Mouse (Mus musculus) lung, embryonic 14.5 days (tissue): ENCODE data around the gene Mpped1. TPM values are rescaled to one million over a fixed set of nuclear protein-coding genes. Genes with fewer than 3 reads are reported as not detected.

ENCODE experiments used
- ATAC-seq: fragments of 200-750 bp; cut with Nextera tagmentation; 2 replicates; pipeline ENCODE4 v1.8.0; 2017; ENCODE audit warnings: mild to moderate bottlenecking, moderate TSS enrichment, moderate library complexity; ENCODE audit not compliant: insufficient read depth
- DNase-seq: peaks from one replicate; pipeline ENCODE4 v3.0.0-alpha.2; 2015
- H3K27ac ChIP-seq: fragments of 300-500 bp; sonication (generic); 2 replicates; pipeline ENCODE4 v1.5.1; 2014; ENCODE audit warnings: low read depth, mild to moderate bottlenecking, moderate library complexity
- H3K27me3 ChIP-seq: fragments of 300-500 bp; sonication (generic); 2 replicates; pipeline ENCODE4 v1.6.1; 2014; ENCODE audit warnings: low read length, control low read depth; ENCODE audit not compliant: insufficient read depth
- H3K36me3 ChIP-seq: fragments of 300-500 bp; sonication (generic); 2 replicates; pipeline ENCODE4 v1.6.1; 2014; ENCODE audit warnings: control low read depth; ENCODE audit not compliant: insufficient read depth
- H3K4me1 ChIP-seq: fragments of 300-500 bp; sonication (generic); 2 replicates; pipeline ENCODE4 v1.6.1; 2014; ENCODE audit warnings: antibody characterized with exemption, control low read depth; ENCODE audit not compliant: insufficient read depth
- H3K4me2 ChIP-seq: fragments of 300-500 bp; sonication (generic); 2 replicates; pipeline ENCODE4 v1.6.1; 2014; ENCODE audit warnings: mild to moderate bottlenecking
- H3K4me3 ChIP-seq: fragments of 300-500 bp; sonication (generic); 2 replicates; pipeline ENCODE4 v1.5.1; 2014; ENCODE audit warnings: low read depth, low read length
- H3K9ac ChIP-seq: fragments of 300-500 bp; sonication (generic); 2 replicates; pipeline ENCODE4 v1.6.1; 2014
- H3K9me3 ChIP-seq: fragments of 300-500 bp; sonication (generic); 2 replicates; pipeline ENCODE4 v1.6.1; 2016; ENCODE audit warnings: low read depth, low read length, control low read depth
- CTCF ChIP-seq: IDR thresholded peaks from 2 replicates; pipeline ENCODE4 v1.5.1; 2016; ENCODE audit warnings: antibody characterized with exemption, low read depth
- WGBS: fragments of 180-500 bp; shearing (Covaris S2); extraction: QIAGEN DNeasy Blood & Tissue Kit; methylation state at CpG from one replicate; pipeline ENCODE4 v1.1.7; 2014; 5-methylcytosine and 5-hydroxymethylcytosine counted together
- polyA plus RNA-seq: library from polyadenylated mRNA; unstranded; fragments of >200 nt; fragmentation: Nextera tagmentation; extraction: Ambion mirVana; gene quantifications from 2 replicates; pipeline ENCODE4 v1.2.1, GENCODE M21; 2014

Mpped1 gene
- polyA plus RNA-seq, 1 experiment from 2014 or later: 1.4 TPM

DNA sequence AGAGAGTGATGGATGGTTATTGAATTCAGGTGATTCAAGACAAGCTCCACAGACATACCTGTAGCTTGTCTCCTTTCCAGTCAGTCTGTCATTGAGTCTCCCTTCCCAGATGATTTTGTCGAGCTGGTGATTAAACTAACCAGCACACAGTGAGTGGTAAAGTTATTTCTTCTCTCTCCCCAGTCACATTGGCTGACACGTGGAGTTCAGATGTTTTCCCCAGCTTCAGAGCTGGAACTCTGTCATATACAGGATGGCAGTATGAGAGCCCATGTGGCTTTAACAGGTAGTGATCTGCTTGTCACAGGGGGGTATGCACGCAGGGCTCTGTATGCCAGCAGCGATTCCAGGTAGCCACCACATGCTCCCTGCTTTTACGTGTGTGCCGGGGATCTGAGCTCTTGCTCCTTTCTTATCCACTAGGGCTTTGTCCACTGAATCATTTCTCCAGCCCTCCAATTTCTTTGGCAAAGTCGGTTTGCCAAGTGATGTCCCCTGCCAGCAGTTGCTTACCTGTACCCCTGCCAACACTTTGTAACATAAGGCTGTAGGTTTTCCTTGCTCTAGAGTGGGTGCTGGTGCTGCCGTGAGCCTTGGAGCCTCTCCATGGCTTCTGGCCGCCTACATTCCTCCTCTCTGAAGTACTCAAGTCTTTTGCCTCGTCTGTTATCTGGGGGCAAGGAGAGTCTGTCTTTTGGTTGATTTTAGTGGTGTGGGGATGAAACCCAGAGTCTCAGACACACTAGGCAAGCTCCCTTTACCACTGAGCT, 61.9 kb downstream of the Mpped1 start:
- Histone ChIP-seq H3K9ac (no peak overlapping the region), H3K4me1 (no peaks in the 10 kb centered on the region), H3K27me3 (no peaks in the 10 kb centered on the region), H3K9me3 (no peaks in the 10 kb centered on the region), H3K36me3 (no peaks in the 10 kb centered on the region), H3K4me3 (no peak overlapping the region), H3K27ac (no peak overlapping the region), H3K4me2 (no peak overlapping the region)
- no peak for TF ChIP-seq CTCF
- WGBS: 56% methylated on average over 10 of the region's 10 CpGs
- DNase-seq: no peak
- no peak for ATAC-seq

DNA sequence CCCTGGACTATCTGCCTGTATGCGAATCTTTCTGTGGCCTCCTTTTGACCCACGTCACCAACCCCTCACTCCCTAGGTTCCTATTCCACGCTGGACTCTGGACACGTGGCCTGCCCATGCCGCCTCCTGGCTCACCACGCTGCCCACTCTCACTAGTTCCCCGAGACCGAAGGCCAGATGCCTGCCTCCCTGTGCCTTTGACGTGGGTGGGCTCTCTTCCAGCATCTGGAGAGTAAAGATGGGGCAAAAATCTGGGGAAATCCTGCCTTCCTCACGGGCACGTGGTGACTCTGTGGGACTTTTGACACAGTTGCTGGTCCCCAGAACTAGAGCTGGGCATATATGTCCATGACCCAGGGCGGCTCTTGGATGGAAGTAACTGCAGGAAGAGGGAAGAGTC, 63.2 kb downstream of the Mpped1 start:
- H3K4me2 ChIP-seq: no peak overlapping the region
- no peaks in the 10 kb centered on the region for H3K4me1 ChIP-seq
- DNase-seq: no peak
- H3K36me3 ChIP-seq: no peaks in the 10 kb centered on the region
- H3K4me3 ChIP-seq: no peak overlapping the region
- no peaks in the 10 kb centered on the region for H3K27me3 ChIP-seq
- no peak overlapping the region for H3K27ac ChIP-seq
- no peak for TF ChIP-seq CTCF
- 71% methylated on average over 12 of the region's 12 CpGs for WGBS
- no peak for ATAC-seq
- no peak overlapping the region for H3K9ac ChIP-seq
- no peaks in the 10 kb centered on the region for H3K9me3 ChIP-seq

DNA sequence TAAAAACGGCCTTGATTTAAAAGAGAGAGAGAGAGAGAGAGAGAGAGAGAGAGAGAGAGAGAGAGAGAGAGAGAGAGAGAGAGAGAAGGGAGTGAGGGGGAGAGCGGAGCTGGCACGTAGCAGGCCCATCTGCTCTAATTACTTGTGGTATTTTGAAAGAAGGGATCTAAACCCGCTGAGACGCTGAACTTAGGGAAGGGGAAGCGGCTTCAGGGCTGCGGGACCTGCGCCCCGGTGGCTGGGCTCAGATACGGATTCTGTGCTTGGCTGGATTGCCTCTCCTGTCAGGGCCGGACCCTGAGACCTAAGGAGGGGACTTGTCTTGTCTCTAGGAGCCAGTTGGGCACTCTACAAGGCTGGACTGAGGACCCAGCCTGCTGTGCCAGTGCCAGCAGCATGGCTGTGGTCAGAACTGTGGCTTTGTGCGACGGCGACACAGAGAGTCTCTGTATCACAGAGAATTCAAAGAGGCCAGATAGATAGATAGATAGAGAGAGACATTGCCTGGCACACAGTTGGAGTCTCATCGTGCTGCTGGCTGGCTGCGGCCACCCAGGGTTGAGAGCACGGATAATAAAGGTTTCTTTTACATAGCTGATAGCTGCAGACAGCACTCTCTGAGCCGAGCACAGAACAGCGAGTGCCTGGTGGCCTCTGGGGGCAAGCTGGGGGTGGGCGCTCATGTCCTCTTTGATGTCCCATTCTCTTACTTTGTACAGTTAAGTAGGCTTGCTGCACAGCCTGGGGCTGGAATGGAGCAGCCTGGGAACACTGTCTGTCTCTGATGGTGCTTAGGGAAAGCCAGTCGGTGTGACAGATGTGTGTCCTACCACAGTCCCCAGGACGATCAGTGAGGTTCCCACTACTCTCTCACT, 63.9 kb downstream of the Mpped1 start:
- H3K4me2 ChIP-seq: no peak overlapping the region
- H3K4me3 ChIP-seq: no peak overlapping the region
- H3K27ac ChIP-seq: no peak overlapping the region
- H3K27me3 ChIP-seq: no peaks in the 10 kb centered on the region
- no peak for ATAC-seq
- no peak for DNase-seq
- TF ChIP-seq CTCF: no peak
- H3K4me1 ChIP-seq: no peaks in the 10 kb centered on the region
- WGBS: 54% methylated on average over 22 of the region's 22 CpGs
- no peak overlapping the region for H3K9ac ChIP-seq
- H3K9me3 ChIP-seq: no peaks in the 10 kb centered on the region
- H3K36me3 ChIP-seq: no peaks in the 10 kb centered on the region

DNA sequence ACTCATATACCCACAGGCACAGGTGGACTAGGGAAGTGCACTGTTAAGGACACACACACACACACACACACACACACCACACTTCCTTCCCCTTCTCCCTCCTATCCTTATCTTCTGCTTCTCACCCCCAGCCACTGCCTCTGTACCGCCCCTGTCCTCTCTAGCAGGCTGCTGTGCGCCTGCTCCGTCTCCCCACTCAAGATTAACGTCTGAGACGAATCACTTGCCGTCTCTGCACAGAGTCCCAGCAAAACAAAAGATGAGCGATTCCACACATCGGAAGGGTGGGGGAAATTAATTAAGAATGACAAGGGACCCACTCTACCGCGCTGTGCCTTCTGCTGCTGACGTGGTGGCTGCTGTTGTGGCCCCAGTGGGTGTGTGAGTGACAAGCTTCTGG, 66.5 kb downstream of the Mpped1 start:
- no peak for TF ChIP-seq CTCF

DNA sequence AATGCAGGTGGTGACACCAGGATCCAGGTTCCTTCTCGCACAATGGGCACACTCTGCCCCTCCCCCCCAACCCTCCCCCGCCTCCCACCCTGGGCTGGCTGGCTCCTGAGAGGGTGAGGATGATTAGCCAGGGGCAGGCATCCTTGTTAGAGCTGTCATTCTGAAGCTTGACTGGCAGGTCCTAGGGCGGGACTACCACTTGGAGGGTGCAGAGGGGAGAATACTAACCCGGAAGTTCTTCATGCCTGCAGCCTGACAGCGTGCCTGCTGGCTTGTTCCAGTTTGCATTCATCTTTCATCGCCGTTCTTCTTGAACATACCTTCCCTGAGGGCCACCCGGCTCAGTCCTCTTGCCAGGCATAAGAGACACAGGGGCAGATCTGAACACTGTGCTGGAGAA, 67.3 kb downstream of the Mpped1 start:
- H3K27ac ChIP-seq: no peak overlapping the region
- no peak overlapping the region for H3K4me3 ChIP-seq
- H3K27me3 ChIP-seq: no peaks in the 10 kb centered on the region
- no peaks in the 10 kb centered on the region for H3K4me1 ChIP-seq
- no peak overlapping the region for H3K9ac ChIP-seq
- DNase-seq (no peak), ATAC-seq (no peak)
- H3K9me3 ChIP-seq: no peaks in the 10 kb centered on the region
- no peak for TF ChIP-seq CTCF
- no peak overlapping the region for H3K4me2 ChIP-seq
- WGBS: 22% methylated on average over 8 of the region's 8 CpGs
- H3K36me3 ChIP-seq: no peaks in the 10 kb centered on the region

More for the DNA sequence above, 66.5 kb downstream of the Mpped1 start:
- ATAC-seq: no peak
- H3K36me3 ChIP-seq: no peaks in the 10 kb centered on the region
- H3K4me1 ChIP-seq: no peaks in the 10 kb centered on the region
- no peak overlapping the region for H3K27ac ChIP-seq
- no peak overlapping the region for H3K9ac ChIP-seq
- no peaks in the 10 kb centered on the region for H3K27me3 ChIP-seq
- no peaks in the 10 kb centered on the region for H3K9me3 ChIP-seq
- H3K4me3 ChIP-seq: no peak overlapping the region
- H3K4me2 ChIP-seq: no peak overlapping the region
- WGBS: 30% methylated on average over 11 of the region's 11 CpGs
- no peak for DNase-seq

DNA sequence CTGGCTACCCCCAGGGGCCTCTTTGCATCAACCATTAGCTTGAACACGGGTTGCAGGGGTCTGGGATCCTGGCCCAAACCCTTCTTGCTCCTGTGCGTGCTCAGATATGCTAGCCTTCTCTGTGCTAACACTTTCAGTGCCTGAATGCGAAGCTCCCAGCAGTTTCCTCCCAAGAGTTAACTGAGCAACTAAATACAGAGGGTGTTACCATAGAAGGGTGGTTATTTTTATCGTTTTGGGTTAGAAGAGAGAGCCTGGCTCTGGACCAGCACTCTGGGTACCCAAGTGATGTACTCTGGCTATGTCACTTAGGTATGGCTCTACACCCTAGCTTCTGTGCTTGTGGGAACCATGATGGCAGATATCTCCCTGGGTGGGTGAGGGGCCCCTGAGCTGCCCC, 68.2 kb downstream of the Mpped1 start:
- no peaks in the 10 kb centered on the region for H3K36me3 ChIP-seq
- H3K9me3 ChIP-seq: no peaks in the 10 kb centered on the region
- no peaks in the 10 kb centered on the region for H3K27me3 ChIP-seq
- no peak overlapping the region for H3K9ac ChIP-seq
- no peak overlapping the region for H3K4me3 ChIP-seq
- DNase-seq (no peak), ATAC-seq (no peak)
- WGBS: 55% methylated on average over 4 of the region's 4 CpGs
- H3K27ac ChIP-seq: no peak overlapping the region
- TF ChIP-seq CTCF: no peak
- H3K4me2 ChIP-seq: no peak overlapping the region
- H3K4me1 ChIP-seq: no peaks in the 10 kb centered on the region

DNA sequence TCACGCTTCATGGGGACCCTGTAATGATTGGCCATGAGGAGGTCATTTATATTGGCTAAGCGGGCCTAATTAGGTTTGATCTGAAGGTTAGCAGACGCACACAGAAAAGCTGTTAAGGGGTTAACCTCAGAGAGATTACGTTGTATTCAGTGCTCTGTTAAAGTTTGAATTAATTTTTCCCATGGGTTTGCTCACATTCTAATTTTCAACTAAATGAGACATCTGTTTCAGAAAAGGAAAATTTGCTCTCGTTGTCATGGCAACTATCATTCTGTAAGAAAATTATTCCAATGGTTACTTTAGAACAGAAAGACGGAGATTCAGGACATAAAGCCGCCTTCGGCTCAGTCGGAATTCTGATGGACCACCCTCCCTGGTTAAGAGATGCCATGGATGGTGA, 68.9 kb downstream of the Mpped1 start:
- no peak overlapping the region for H3K4me3 ChIP-seq
- 69% methylated on average over 9 of the region's 9 CpGs for WGBS
- no peak overlapping the region for H3K27ac ChIP-seq
- TF ChIP-seq CTCF: no peak
- H3K9ac ChIP-seq: no peak overlapping the region
- ATAC-seq: no peak
- no peaks in the 10 kb centered on the region for H3K27me3 ChIP-seq
- no peak overlapping the region for H3K4me2 ChIP-seq
- no peaks in the 10 kb centered on the region for H3K9me3 ChIP-seq
- no peak for DNase-seq
- no peaks in the 10 kb centered on the region for H3K36me3 ChIP-seq
- H3K4me1 ChIP-seq: no peaks in the 10 kb centered on the region
